Mouse (Mus musculus): Measurements from ENCODE around the gene Lgr4. TPM values are rescaled to one million over a fixed set of nuclear protein-coding genes. Genes with fewer than 3 reads are reported as not detected.

Lgr4 gene
- total RNA-seq, 1 experiment: 68.9 TPM

GRCm38 (mm10) chr2:109920471-109920870 lies 3.0 kb downstream of the Lgr4 start:
- no peaks in the 10 kb centered on the region for H3K9me3 ChIP-seq (ENCODE audit: control insufficient read depth, insufficient read depth, low read depth, low read length)
- H3K27ac ChIP-seq (ENCODE audit: insufficient read depth, low read depth, low read length, poor library complexity, severe bottlenecking): no peak overlapping the region
- in situ Hi-C loops (cut with MboI; ENCODE audit: low sequenced_read_pairs in 2 of 2, unreplicated experiment in 2 of 2): no loop called here
- TF ChIP-seq MAFK (IDR thresholded peaks at IDR 0.05; ENCODE audit: insufficient read depth, low read depth, low read length) (no peak), CHD2 (IDR thresholded peaks at IDR 0.05; ENCODE audit: low read depth, low read length) (no peak), ZC3H11A (IDR thresholded peaks at IDR 0.05; ENCODE audit: borderline replicate concordance, low read depth, low read length) (no peak), ZNF384 (IDR thresholded peaks at IDR 0.05; ENCODE audit: low read depth, low read length) (no peak), HCFC1 (IDR thresholded peaks at IDR 0.05; ENCODE audit: borderline replicate concordance, insufficient read depth, low read length) (no peak)
- H3K4me1 ChIP-seq (ENCODE audit: control insufficient read depth in 2 of 2, insufficient read depth in 2 of 2, low read length in 2 of 2, poor library complexity in 1 of 2): peaks cover 2 to 8% of the 10 kb centered on the region in 2 experiments; a peak in 3 of 4 replicates
- H3K4me3 ChIP-seq (ENCODE audit: insufficient read depth in 1 of 2, low read depth in 1 of 2, low read length in 2 of 2, poor library complexity in 1 of 2, severe bottlenecking in 1 of 2): peak overlapping the region; percentile 24 to 43; a peak in 2 of 4 replicates
- peak overlapping the region; percentile 31; the same call in 1 of the 2 replicates for H3K9ac ChIP-seq (ENCODE audit: insufficient read depth, low read depth, low read length, poor library complexity, severe bottlenecking)
- no peak for DNase-seq (ENCODE audit: low read depth, low spot score)
- H3K36me3 ChIP-seq (ENCODE audit: control insufficient read depth, insufficient read depth, low read length, poor library complexity, severe bottlenecking): peaks cover 3% of the 10 kb centered on the region

DNA sequence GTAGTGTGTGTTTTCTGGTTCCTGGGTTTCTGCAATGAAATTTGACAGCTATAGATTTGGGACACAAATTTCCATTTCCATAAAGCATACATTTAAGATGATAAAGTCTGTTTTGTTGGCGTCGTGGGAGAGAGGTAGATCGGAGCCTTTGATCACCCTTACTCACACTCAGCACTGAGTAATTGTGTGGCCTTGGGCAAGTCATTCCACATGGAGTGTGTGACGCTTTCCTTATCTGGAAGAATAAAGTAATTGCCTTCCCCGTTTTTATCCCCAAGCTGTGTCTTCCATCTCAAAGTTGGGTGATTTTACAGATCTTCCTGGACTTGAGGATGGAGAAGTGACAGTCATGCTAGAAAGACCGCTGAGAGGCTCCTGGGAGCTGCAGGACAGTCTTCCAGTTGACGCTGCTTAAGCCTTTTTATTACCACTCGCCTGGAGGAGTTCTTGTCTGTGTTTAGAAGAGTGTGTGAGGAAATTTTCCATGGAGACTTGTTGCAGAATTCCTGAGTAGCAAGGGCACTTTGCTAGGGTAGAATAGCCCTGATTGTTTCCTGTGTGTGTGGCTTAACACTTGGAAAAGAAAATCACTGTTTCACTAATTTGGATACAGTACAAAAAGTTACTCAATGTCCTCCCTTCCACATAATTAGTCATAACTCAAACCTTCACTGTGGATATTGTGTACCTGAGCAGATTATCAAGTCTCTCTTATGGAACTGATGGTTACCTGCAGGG lies 4.0 kb downstream of the Lgr4 start:
- no peak overlapping the region for H3K27ac ChIP-seq (ENCODE audit: insufficient read depth, low read depth, low read length, poor library complexity, severe bottlenecking)
- peaks cover 9% of the 10 kb centered on the region for H3K36me3 ChIP-seq (ENCODE audit: control insufficient read depth, insufficient read depth, low read length, poor library complexity, severe bottlenecking)
- DNase-seq (ENCODE audit: low read depth, low spot score): no peak
- H3K9me3 ChIP-seq (ENCODE audit: control insufficient read depth, insufficient read depth, low read depth, low read length): no peaks in the 10 kb centered on the region
- H3K4me1 ChIP-seq (ENCODE audit: control insufficient read depth in 2 of 2, insufficient read depth in 2 of 2, low read length in 2 of 2, poor library complexity in 1 of 2): peaks cover 2 to 14% of the 10 kb centered on the region in 2 experiments; a peak in 3 of 4 replicates
- TF ChIP-seq HCFC1 (IDR thresholded peaks at IDR 0.05; ENCODE audit: borderline replicate concordance, insufficient read depth, low read length) (no peak), MAFK (IDR thresholded peaks at IDR 0.05; ENCODE audit: insufficient read depth, low read depth, low read length) (no peak), CHD2 (IDR thresholded peaks at IDR 0.05; ENCODE audit: low read depth, low read length) (no peak), ZC3H11A (IDR thresholded peaks at IDR 0.05; ENCODE audit: borderline replicate concordance, low read depth, low read length) (no peak), ZNF384 (IDR thresholded peaks at IDR 0.05; ENCODE audit: low read depth, low read length) (no peak)
- no peak overlapping the region for H3K4me3 ChIP-seq (ENCODE audit: insufficient read depth in 1 of 2, low read depth in 1 of 2, low read length in 2 of 2, poor library complexity in 1 of 2, severe bottlenecking in 1 of 2)
- no peak overlapping the region for H3K9ac ChIP-seq (ENCODE audit: insufficient read depth, low read depth, low read length, poor library complexity, severe bottlenecking)
- in situ Hi-C loops (cut with MboI; ENCODE audit: low sequenced_read_pairs in 2 of 2, unreplicated experiment in 2 of 2): no loop called here

DNA sequence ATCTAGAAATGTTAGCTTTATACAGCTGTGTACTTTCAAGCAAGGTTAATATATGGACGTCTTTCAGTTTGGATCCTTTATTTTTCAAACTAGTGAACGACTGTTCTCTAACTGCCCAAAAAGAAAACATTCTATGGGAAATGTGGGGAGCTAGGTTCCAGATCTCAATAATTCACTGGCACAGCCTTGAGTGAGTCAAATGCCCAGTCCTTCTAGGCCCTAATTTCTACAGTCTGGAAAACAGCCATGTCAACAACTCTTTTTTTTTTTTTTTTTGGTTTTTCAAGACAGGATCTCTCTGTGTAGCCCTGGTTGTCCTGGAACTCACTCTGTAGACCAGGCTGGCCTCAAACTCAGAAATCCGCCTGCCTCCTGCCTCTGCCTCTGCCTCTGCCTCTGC lies 4.9 kb downstream of the Lgr4 start:
- TF ChIP-seq HCFC1 (IDR thresholded peaks at IDR 0.05; ENCODE audit: borderline replicate concordance, insufficient read depth, low read length) (no peak), ZC3H11A (IDR thresholded peaks at IDR 0.05; ENCODE audit: borderline replicate concordance, low read depth, low read length) (no peak), MAFK (IDR thresholded peaks at IDR 0.05; ENCODE audit: insufficient read depth, low read depth, low read length) (no peak)
- in situ Hi-C loops (cut with MboI; ENCODE audit: low sequenced_read_pairs in 2 of 2, unreplicated experiment in 2 of 2): no loop called here
- DNase-seq (ENCODE audit: low read depth, low spot score): no peak
- Histone ChIP-seq H3K4me1 (ENCODE audit: control insufficient read depth in 2 of 2, insufficient read depth in 2 of 2, low read length in 2 of 2, poor library complexity in 1 of 2) (peaks cover 2 to 15% of the 10 kb centered on the region in 2 experiments; a peak in 3 of 4 replicates), H3K27ac (ENCODE audit: insufficient read depth, low read depth, low read length, poor library complexity, severe bottlenecking) (no peak overlapping the region), H3K36me3 (ENCODE audit: control insufficient read depth, insufficient read depth, low read length, poor library complexity, severe bottlenecking) (peaks cover 9% of the 10 kb centered on the region), H3K4me3 (ENCODE audit: insufficient read depth in 1 of 2, low read depth in 1 of 2, low read length in 2 of 2, poor library complexity in 1 of 2, severe bottlenecking in 1 of 2) (no peak overlapping the region), H3K9ac (ENCODE audit: insufficient read depth, low read depth, low read length, poor library complexity, severe bottlenecking) (no peak overlapping the region), H3K9me3 (ENCODE audit: control insufficient read depth, insufficient read depth, low read depth, low read length) (no peaks in the 10 kb centered on the region)

DNA sequence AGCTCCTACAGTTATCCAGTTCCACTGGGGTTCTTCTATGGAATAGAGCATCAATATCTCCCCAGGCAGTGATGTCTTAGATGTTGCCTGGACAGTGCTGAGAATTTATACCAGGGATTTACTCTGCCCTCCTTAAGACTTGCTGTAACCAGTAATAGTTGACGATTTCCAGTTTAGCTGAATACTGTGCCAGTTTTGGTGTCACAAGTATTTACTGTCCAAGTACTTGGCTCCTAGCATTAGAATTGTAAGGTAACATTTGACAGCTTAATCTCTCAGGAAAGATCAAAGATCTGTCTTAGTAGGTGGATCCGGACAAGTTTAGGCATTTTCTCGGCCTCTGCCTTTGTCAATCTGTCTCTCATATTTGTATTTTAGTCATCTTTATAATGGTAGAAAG lies 5.6 kb downstream of the Lgr4 start:
- peaks cover 11% of the 10 kb centered on the region for H3K36me3 ChIP-seq (ENCODE audit: control insufficient read depth, insufficient read depth, low read length, poor library complexity, severe bottlenecking)
- no peaks in the 10 kb centered on the region for H3K9me3 ChIP-seq (ENCODE audit: control insufficient read depth, insufficient read depth, low read depth, low read length)
- in situ Hi-C loops (cut with MboI; ENCODE audit: low sequenced_read_pairs in 2 of 2, unreplicated experiment in 2 of 2): no loop called here
- TF ChIP-seq ZNF384 (IDR thresholded peaks at IDR 0.05; ENCODE audit: low read depth, low read length) (no peak), ZC3H11A (IDR thresholded peaks at IDR 0.05; ENCODE audit: borderline replicate concordance, low read depth, low read length) (no peak), MAFK (IDR thresholded peaks at IDR 0.05; ENCODE audit: insufficient read depth, low read depth, low read length) (no peak), CHD2 (IDR thresholded peaks at IDR 0.05; ENCODE audit: low read depth, low read length) (no peak), HCFC1 (IDR thresholded peaks at IDR 0.05; ENCODE audit: borderline replicate concordance, insufficient read depth, low read length) (no peak)
- H3K4me1 ChIP-seq (ENCODE audit: control insufficient read depth in 2 of 2, insufficient read depth in 2 of 2, low read length in 2 of 2, poor library complexity in 1 of 2): peaks cover 2 to 15% of the 10 kb centered on the region in 2 experiments; a peak in 3 of 4 replicates
- no peak for DNase-seq (ENCODE audit: low read depth, low spot score)
- no peak overlapping the region for H3K9ac ChIP-seq (ENCODE audit: insufficient read depth, low read depth, low read length, poor library complexity, severe bottlenecking)
- no peak overlapping the region for H3K4me3 ChIP-seq (ENCODE audit: insufficient read depth in 1 of 2, low read depth in 1 of 2, low read length in 2 of 2, poor library complexity in 1 of 2, severe bottlenecking in 1 of 2)
- no peak overlapping the region for H3K27ac ChIP-seq (ENCODE audit: insufficient read depth, low read depth, low read length, poor library complexity, severe bottlenecking)
